Mouse (Mus musculus): ENCODE measurements at regions not wholly inside any gene's neighbourhood (a gene's known extent, or its start where the extent isn't known, plus 50 kb on each side); places are given as distances from the start of the nearest gene placed in this dataset.
"Not testable (repeated sequence)": the region's sequence is repeated elsewhere in the genome, so short reads cannot be mapped to it uniquely, and the experiment has no call there.

GRCm38 (mm10) chr14:102161291-102162284 is 431.8 kb downstream of the Lmo7 start:
- DNase-seq = no peak

GRCm38 (mm10) chr14:102150410-102150809 is 420.7 kb downstream of the Lmo7 start:
- DNase-seq = not testable (repeated sequence)

GRCm38 (mm10) chr14:102142720-102143119 is 413.0 kb downstream of the Lmo7 start:
- DNase-seq = no peak

GRCm38 (mm10) chr14:102138936-102139335 is 409.2 kb downstream of the Lmo7 start:
- DNase-seq = no peak

- DNase-seq = no peak
Observed at GRCm38 (mm10) chr14:102118166-102118565, 388.4 kb downstream of the Lmo7 start.

- DNase-seq = no peak
Observed at GRCm38 (mm10) chr14:102106165-102106564, 376.4 kb downstream of the Lmo7 start.

- no peak for DNase-seq
Observed at GRCm38 (mm10) chr14:102094105-102094504, 364.3 kb downstream of the Lmo7 start.

GRCm38 (mm10) chr14:102092557-102092956 is 362.8 kb downstream of the Lmo7 start:
- DNase-seq = no peak

GRCm38 (mm10) chr14:102048932-102049331 is 319.2 kb downstream of the Lmo7 start:
- no peak for DNase-seq

- DNase-seq = no peak
Observed at GRCm38 (mm10) chr14:102048485-102048884, 318.7 kb downstream of the Lmo7 start.

GRCm38 (mm10) chr14:102038145-102038544 is 308.4 kb downstream of the Lmo7 start:
- DNase-seq = no peak

- DNase-seq = no peak
Observed at GRCm38 (mm10) chr14:102037487-102037886, 307.7 kb downstream of the Lmo7 start.

GRCm38 (mm10) chr14:102031047-102031903 is 301.5 kb downstream of the Lmo7 start:
- DNase-seq = no peak

GRCm38 (mm10) chr14:102024646-102025045 is 294.9 kb downstream of the Lmo7 start:
- no peak for DNase-seq

- peak; percentile 14 for DNase-seq
Observed at GRCm38 (mm10) chr14:102020161-102020605, 290.4 kb downstream of the Lmo7 start.

GRCm38 (mm10) chr14:102019320-102019719 is 289.6 kb downstream of the Lmo7 start:
- DNase-seq = no peak

- DNase-seq = no peak
Observed at GRCm38 (mm10) chr14:102016572-102016971, 286.8 kb downstream of the Lmo7 start.

- DNase-seq = peak; percentile 14
Observed at GRCm38 (mm10) chr14:102014976-102015603, 285.3 kb downstream of the Lmo7 start.

- no peak for DNase-seq
Observed at GRCm38 (mm10) chr14:102013238-102013637, 283.5 kb downstream of the Lmo7 start.

GRCm38 (mm10) chr14:101997535-101997934 is 267.8 kb downstream of the Lmo7 start:
- DNase-seq = no peak

GRCm38 (mm10) chr14:101984401-101984800 is 254.6 kb downstream of the Lmo7 start:
- no peak for DNase-seq
